Mouse (Mus musculus) heart, embryonic 16.5 days (tissue): Measurements from ENCODE around the gene Rps6kb2. TPM values are rescaled to one million over a fixed set of nuclear protein-coding genes. Genes with fewer than 3 reads are reported as not detected.

Source experiments
- ATAC-seq: fragments of 200-750 bp; cut with Nextera tagmentation; replicated peaks from 2 replicates; pipeline ENCODE4 v1.8.0; 2017; ENCODE audit warnings: moderate number of reproducible peaks; ENCODE audit not compliant: insufficient read depth, low FRiP score; ENCODE audit errors: extremely low read depth
- H3K27ac ChIP-seq: fragments of 300-500 bp; sonication (generic); 2 replicates; pipeline ENCODE4 v1.5.1; 2014; ENCODE audit warnings: mild to moderate bottlenecking, low read length, control low read depth, moderate library complexity
- H3K27me3 ChIP-seq: fragments of 300-500 bp; sonication (generic); 2 replicates; pipeline ENCODE4 v1.6.1; 2014; ENCODE audit warnings: low read length, mixed read lengths; ENCODE audit not compliant: control insufficient read depth, insufficient read depth
- H3K36me3 ChIP-seq: fragments of 300-500 bp; sonication (generic); 2 replicates; pipeline ENCODE4 v1.6.1; 2014; ENCODE audit not compliant: control insufficient read depth, insufficient read depth
- H3K4me1 ChIP-seq: fragments of 300-500 bp; sonication (generic); 2 replicates; pipeline ENCODE4 v1.6.1; 2014; ENCODE audit warnings: low read length, mixed read lengths; ENCODE audit not compliant: control insufficient read depth, insufficient read depth
- H3K4me2 ChIP-seq: fragments of 300-500 bp; sonication (generic); 2 replicates; pipeline ENCODE4 v1.6.1; 2014; ENCODE audit warnings: low read depth, mild to moderate bottlenecking, control low read depth, low read length
- H3K4me3 ChIP-seq: fragments of 300-500 bp; sonication (generic); 2 replicates; pipeline ENCODE4 v1.5.1; 2014; ENCODE audit warnings: mild to moderate bottlenecking, control low read depth, low read length
- H3K9ac ChIP-seq: fragments of 300-500 bp; sonication (generic); 2 replicates; pipeline ENCODE4 v1.6.1; 2014; ENCODE audit warnings: low read length, control low read depth
- H3K9me3 ChIP-seq: fragments of 300-500 bp; sonication (generic); replicated peaks from 2 replicates; pipeline ENCODE4 v1.6.1; 2016; ENCODE audit warnings: low read length; ENCODE audit not compliant: control insufficient read depth
- WGBS: fragments of 180-500 bp; shearing (Covaris S2); extraction: QIAGEN DNeasy Blood & Tissue Kit; methylation state at CpG from one replicate; pipeline ENCODE4 v1.1.7; 2014; 5-methylcytosine and 5-hydroxymethylcytosine counted together
- polyA plus RNA-seq: library from polyadenylated mRNA; unstranded; fragments of >200 nt; fragmentation: Nextera tagmentation; extraction: Ambion mirVana; gene quantifications from 2 replicates; pipeline ENCODE4 v1.2.1, GENCODE M21; 2015

The Rps6kb2 gene
- polyA plus RNA-seq, 1 experiment from 2014 or later: 48.7 TPM

DNA sequence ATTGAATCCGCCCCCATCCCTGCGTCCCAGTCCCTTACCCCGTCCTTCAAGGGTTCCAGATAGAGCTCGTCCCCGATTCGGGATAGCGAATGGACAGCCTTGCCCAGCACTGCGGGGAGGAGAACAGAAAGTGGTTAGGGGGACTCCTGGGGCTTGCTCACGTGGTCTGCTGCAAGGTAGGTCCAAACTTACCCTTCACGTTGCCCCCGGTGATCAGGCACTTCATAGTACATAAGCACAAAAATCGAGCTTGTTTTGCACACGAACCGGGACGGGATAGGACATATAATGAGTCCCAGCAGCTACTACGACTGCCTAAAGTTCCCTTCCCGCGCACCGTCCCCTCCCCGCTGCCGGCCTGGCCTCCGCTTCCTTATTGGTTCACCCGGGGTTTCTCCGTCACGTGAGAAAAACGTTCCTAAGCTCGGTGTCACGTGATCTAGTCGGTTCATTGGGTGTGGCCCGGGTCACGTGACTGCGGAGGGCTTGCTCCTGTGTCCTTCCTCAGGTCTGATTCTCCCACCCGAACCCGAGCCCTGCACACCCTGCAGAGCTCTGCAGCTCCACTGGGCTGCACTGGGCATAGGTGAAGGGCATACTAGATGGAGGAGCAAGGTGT lies 38.2 kb upstream of the Rps6kb2 start, which contains the start of gene Rad9a:
TSS of gene Rad9a (minus strand) at position 372 of the 619 bp plus-strand sequence.
- Histone ChIP-seq H3K27ac (peak within 1 kb of the TSS; percentile 73), H3K9ac (peak within 1 kb of the TSS; percentile 86)
- WGBS: under 1% methylated on average over 34 of the region's 34 CpGs

DNA sequence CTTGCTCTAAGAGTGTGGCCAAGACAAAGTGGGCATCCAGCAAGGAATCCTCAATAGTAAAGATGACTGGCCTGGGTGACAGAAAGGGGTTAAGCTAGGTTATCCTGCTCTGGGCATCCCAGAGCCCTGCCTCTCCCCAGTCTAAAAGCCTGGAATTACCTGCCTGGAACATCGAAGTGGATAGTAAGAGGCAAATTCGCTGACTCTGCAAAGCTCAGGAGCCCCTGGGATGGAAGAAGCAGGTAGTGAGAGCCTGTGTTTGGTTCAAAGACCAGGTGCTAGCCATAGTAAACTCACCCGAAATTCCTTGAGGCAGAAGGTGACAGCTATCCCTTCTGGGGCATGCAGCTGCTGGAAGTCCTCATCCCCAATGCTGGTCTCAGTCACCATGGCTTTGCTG lies 34.0 kb upstream of the Rps6kb2 start:
- no peak overlapping the region for H3K27ac ChIP-seq
- no peaks in the 10 kb centered on the region for H3K27me3 ChIP-seq
- ATAC-seq: no peak
- H3K36me3 ChIP-seq: peaks cover 39% of the 10 kb centered on the region
- H3K9ac ChIP-seq: no peak overlapping the region
- peaks cover 36% of the 10 kb centered on the region for H3K4me1 ChIP-seq
- H3K4me3 ChIP-seq: no peak overlapping the region
- no peak overlapping the region for H3K4me2 ChIP-seq
- no peaks in the 10 kb centered on the region for H3K9me3 ChIP-seq
- 70% methylated on average over 3 of the region's 3 CpGs for WGBS

More for the DNA sequence above, 38.2 kb upstream of the Rps6kb2 start, which contains the start of gene Rad9a:
- ATAC-seq: peak; percentile 80
- Histone ChIP-seq H3K4me1 (peaks cover 24% of the 10 kb centered on the region), H3K4me3 (peak within 1 kb of the TSS; percentile 82), H3K9me3 (no peaks in the 10 kb centered on the region), H3K36me3 (peaks cover 8% of the 10 kb centered on the region; the same call in 1 of the 2 replicates), H3K27me3 (peaks cover 5% of the 10 kb centered on the region; the same call in 1 of the 2 replicates), H3K4me2 (peak within 1 kb of the TSS; percentile 84)

DNA sequence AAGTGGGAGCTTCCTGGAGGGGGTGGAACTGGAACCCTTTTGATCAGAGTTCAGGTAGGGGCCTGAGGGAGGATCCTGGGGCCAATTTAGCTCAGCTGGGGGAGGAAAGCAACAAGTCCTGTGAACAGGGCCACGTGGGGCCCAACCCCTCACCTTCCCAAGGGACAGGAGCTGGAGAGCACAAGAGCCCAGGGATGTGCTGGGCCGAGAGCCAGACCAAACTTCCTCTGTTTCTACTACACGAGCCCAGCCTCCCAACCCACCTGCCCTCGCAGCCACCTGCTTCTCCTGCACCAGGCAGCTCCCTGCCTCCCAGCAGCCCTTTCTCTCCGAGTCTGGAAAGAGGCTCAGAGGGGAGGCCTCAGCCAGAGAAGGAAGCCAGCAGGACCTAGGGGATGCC lies 33.4 kb upstream of the Rps6kb2 start:
- WGBS: 37% methylated on average over 5 of the region's 5 CpGs
- Histone ChIP-seq H3K4me3 (no peak overlapping the region), H3K27ac (no peak overlapping the region), H3K4me1 (peaks cover 33% of the 10 kb centered on the region), H3K27me3 (no peaks in the 10 kb centered on the region), H3K36me3 (peaks cover 39% of the 10 kb centered on the region), H3K4me2 (no peak overlapping the region), H3K9ac (no peak overlapping the region), H3K9me3 (no peaks in the 10 kb centered on the region)
- no peak for ATAC-seq

DNA sequence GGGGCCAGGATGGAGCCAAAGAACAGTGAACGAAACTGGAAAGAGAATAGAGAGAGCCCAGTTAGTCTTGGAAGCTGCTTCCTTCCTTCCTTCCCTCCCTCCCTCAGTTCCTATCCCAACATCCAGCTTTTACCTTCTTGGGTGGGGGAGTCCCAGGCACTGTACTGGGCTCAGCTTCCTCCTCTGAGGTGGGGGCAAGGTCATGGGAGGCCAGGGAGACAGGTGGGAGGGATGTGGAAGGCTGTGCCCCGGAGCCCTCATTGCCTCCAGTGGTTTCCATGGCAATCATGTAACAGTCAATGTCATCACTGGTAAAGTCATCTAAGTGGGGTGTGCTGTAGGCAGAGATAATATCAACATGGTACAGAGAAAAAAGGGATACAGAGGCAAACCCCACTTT lies 32.9 kb upstream of the Rps6kb2 start:
- Histone ChIP-seq H3K9me3 (no peaks in the 10 kb centered on the region), H3K4me2 (no peak overlapping the region), H3K36me3 (peaks cover 39% of the 10 kb centered on the region), H3K27ac (no peak overlapping the region), H3K4me3 (no peak overlapping the region), H3K27me3 (no peaks in the 10 kb centered on the region), H3K4me1 (peaks cover 38% of the 10 kb centered on the region), H3K9ac (no peak overlapping the region)
- ATAC-seq: no peak
- WGBS: 56% methylated on average over 2 of the region's 2 CpGs

DNA sequence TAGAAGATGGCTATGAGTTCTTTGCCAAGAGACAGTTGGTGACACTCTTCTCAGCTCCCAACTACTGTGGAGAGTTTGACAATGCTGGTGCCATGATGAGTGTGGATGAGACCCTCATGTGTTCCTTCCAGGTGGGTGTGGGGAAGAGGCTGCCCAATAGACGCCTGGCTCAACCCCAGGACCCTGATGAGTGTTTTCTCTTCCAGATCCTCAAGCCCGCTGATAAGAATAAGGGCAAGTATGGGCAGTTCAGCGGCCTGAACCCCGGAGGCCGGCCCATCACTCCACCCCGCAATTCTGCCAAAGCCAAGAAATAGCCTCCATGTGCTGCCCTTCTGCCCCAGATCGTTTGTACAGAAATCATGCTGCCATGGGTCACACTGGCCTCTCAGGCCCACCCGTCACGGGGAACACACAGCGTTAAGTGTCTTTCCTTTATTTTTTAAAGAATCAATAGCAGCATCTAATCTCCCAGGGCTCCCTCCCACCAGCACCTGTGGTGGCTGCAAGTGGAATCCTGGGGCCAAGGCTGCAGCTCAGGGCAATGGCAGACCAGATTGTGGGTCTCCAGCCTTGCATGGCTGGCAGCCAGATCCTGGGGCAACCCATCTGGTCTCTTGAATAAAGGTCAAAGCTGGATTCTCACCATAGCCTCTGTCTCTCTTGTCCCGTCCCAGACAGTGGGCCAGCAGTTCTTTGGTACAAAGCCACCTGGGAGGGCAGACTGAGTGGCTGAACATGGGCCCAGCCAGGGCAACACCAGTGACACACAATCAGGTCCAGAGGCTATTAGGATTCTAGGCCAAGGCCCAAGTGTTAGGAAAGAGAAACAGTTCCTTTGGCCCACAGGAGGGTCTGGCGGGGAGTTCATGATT lies 31.9 kb upstream of the Rps6kb2 start:
- ATAC-seq: no peak
- 73% methylated on average over 12 of the region's 12 CpGs for WGBS
- H3K4me1 ChIP-seq: peaks cover 28% of the 10 kb centered on the region
- no peak overlapping the region for H3K4me3 ChIP-seq
- no peak overlapping the region for H3K4me2 ChIP-seq
- no peaks in the 10 kb centered on the region for H3K27me3 ChIP-seq
- H3K9ac ChIP-seq: no peak overlapping the region
- no peak overlapping the region for H3K27ac ChIP-seq
- no peaks in the 10 kb centered on the region for H3K9me3 ChIP-seq
- H3K36me3 ChIP-seq: peaks cover 38% of the 10 kb centered on the region

DNA sequence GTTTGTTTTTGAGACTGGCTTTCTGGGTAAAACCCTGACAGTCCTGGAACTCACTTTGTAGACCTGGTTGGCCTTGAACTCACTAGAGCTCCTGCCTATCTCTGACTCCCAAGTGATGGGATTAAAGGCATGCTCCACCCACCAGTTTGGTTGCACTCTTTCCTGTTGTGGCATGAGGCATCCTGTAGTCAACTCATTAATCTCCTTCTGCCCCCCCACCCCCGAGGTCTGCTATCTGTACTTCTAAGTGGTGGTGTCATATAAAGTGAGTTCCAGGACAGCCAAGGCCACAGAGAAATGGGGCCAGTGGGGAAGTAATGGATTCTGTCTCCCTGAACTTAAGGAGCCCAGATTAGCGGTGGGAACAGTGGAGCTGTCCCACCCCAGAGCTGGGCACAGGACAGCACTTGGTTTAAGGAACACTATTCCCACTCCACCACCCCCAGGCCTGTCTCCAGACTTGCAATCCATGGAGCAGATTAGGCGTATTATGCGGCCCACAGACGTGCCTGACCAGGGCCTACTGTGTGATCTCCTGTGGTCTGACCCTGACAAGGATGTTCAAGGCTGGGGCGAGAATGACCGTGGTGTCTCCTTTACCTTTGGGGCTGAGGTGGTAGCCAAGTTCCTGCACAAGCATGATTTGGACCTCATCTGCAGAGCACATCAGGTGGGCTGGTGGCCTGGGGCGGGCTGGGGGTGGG lies 31.0 kb upstream of the Rps6kb2 start:
- 76% methylated on average over 8 of the region's 8 CpGs for WGBS
- peaks cover 34% of the 10 kb centered on the region for H3K36me3 ChIP-seq
- H3K4me1 ChIP-seq: peaks cover 27% of the 10 kb centered on the region
- H3K9me3 ChIP-seq: no peaks in the 10 kb centered on the region
- no peak overlapping the region for H3K4me3 ChIP-seq
- H3K27ac ChIP-seq: no peak overlapping the region
- ATAC-seq: no peak
- no peak overlapping the region for H3K9ac ChIP-seq
- H3K27me3 ChIP-seq: no peaks in the 10 kb centered on the region
- H3K4me2 ChIP-seq: no peak overlapping the region

DNA sequence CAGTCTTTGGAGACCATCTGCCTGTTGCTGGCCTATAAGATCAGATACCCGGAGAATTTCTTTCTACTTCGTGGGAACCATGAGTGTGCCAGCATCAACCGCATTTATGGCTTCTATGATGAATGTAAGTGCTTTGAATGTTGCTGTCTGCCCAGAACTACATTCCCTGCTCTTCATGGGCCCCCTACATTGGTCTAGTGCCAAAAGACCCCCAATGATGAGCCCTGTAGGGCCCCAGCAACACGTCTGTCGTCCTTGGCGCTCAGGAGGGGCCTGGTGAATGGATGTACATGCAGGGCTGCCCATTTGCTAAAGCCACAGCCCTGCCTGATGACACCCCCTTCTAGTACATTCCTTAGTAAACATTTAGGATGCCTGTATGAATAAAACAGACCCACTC lies 30.0 kb upstream of the Rps6kb2 start:
- WGBS: 48% methylated on average over 6 of the region's 6 CpGs
- Histone ChIP-seq H3K4me2 (peak overlapping the region; percentile 98), H3K27me3 (no peaks in the 10 kb centered on the region), H3K9me3 (no peaks in the 10 kb centered on the region), H3K36me3 (peaks cover 34% of the 10 kb centered on the region), H3K9ac (peak overlapping the region; percentile 99), H3K27ac (peak overlapping the region; percentile 96), H3K4me3 (peak overlapping the region; percentile 95), H3K4me1 (peaks cover 27% of the 10 kb centered on the region)
- no peak for ATAC-seq

DNA sequence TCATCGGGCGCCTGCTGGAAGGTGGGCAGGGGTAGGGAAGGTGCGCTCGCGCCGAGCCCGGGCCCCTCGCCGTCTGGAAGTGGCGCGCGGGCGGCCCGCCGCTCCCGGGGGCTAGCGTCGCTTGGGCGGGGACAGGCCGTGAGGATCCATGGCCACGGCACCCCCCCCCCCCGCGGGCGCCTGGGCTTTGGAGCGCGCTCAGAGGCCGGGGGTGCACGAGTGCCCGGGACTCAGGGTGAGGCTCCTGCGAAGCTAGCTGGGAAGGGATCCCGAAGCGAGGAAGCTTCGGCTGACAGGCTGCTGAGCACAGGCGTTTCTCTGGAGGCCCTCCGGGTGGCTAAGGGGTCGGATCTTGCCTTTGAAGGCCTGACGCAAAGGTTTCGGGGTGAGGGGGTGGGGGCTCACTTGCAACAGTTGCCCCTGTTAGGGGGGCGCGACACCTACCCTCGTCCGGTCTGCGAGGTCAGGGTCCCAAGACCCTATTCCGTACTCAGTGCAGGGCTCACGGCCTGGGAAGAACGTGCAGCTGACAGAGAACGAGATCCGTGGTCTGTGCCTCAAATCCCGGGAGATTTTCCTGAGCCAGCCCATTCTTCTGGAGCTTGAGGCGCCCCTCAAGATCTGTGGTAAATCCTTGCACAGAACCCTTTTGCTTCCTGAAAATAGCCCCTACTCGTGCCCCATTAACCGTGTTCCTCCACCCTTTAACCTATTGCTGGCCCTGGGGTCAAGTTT lies 29.3 kb upstream of the Rps6kb2 start:
- Histone ChIP-seq H3K27me3 (no peaks in the 10 kb centered on the region), H3K4me1 (peaks cover 32% of the 10 kb centered on the region), H3K27ac (peak overlapping the region; percentile 96), H3K4me3 (peak overlapping the region; percentile 95), H3K9me3 (no peaks in the 10 kb centered on the region), H3K36me3 (peaks cover 32% of the 10 kb centered on the region), H3K9ac (peak overlapping the region; percentile 99), H3K4me2 (peak overlapping the region; percentile 98)
- peak; percentile 30 for ATAC-seq
- WGBS: under 1% methylated on average over 52 of the region's 52 CpGs
